Mouse (Mus musculus) lung, adult 2 months (tissue): ENCODE measurements at regions not wholly inside any gene's neighbourhood (a gene's known extent, or its start where the extent isn't known, plus 50 kb on each side); places are given as distances from the start of the nearest gene placed in this dataset.

Experiments used
- CTCF ChIP-seq: fragments of 200-500 bp; IDR thresholded peaks from 2 replicates; pipeline ENCODE4 v1.5.1; 2011; ENCODE audit warnings: mild to moderate bottlenecking, low read length, control low read depth; ENCODE audit not compliant: insufficient read depth
- POLR2A ChIP-seq: fragments of 200-500 bp; IDR thresholded peaks from 2 replicates; pipeline ENCODE4 v1.6.1; 2011; ENCODE audit warnings: low read depth, mild to moderate bottlenecking, control low read depth, low read length, borderline replicate concordance; ENCODE audit errors: extremely low read depth

- TF ChIP-seq CTCF (no peak), POLR2A (no peak)
These were observed 96.6 kb downstream of the Mrm1 start for GRCm38 (mm10) chr11:84722658-84723201.
